Mouse (Mus musculus): ENCODE measurements at regions not wholly inside any gene's neighbourhood (a gene's known extent, or its start where the extent isn't known, plus 50 kb on each side); places are given as distances from the start of the nearest gene placed in this dataset.

GRCm38 (mm10) chr1:185598514-185598913 lies 143.9 kb downstream of the Slc30a10 start:
- H3K27ac ChIP-seq (ENCODE audit: insufficient read depth, low read depth, low read length) = no peak overlapping the region
- no peaks in the 10 kb centered on the region for H3K36me3 ChIP-seq (ENCODE audit: control insufficient read depth, insufficient read depth, low read length)
- H3K4me3 ChIP-seq (ENCODE audit: insufficient read depth, low read depth, low read length) = no peak overlapping the region
- TF ChIP-seq CTCF (conservative IDR thresholded peaks at IDR 0.05; ENCODE audit: insufficient read depth, insufficient read length, low read depth, low read length) (no peak), POLR2A (IDR thresholded peaks at IDR 0.05; ENCODE audit: low read depth, low read length) (no peak)
- H3K4me1 ChIP-seq (ENCODE audit: control insufficient read depth, insufficient read depth, low read length) = no peaks in the 10 kb centered on the region
- WGBS = 35% methylated on average over 7 of the region's 7 CpGs
- no peaks in the 10 kb centered on the region; the same call in 1 of the 2 replicates for H3K27me3 ChIP-seq (replicated peaks; ENCODE audit: control insufficient read depth, insufficient read depth, low read length)
- no peak for DNase-seq

DNA sequence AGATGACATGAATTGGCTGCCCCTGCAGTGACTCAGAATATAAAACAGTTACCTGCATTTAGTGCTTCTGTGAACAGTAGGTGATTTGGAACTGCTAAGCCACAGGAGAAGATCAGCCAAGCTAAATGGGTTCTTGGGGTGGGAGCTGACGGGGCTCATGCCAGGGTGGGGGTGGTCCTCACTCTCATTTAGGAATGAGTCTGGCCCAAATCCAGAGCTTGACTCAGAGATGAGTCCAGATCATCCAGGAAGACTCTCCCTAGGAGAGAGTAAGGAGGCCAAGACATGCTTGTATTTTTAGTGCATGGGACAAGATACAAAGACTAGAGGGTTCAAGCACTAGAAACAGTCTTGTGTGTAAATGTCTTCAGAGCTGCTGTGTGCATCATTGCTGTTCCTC lies 146.5 kb downstream of the Slc30a10 start:
- no peaks in the 10 kb centered on the region for H3K27me3 ChIP-seq (replicated peaks; ENCODE audit: control insufficient read depth, insufficient read depth, low read length)
- no peak overlapping the region for H3K4me3 ChIP-seq (ENCODE audit: insufficient read depth, low read depth, low read length)
- no peak for DNase-seq
- WGBS = 94% methylated on average over 1 of the region's 1 CpGs
- H3K36me3 ChIP-seq (ENCODE audit: control insufficient read depth, insufficient read depth, low read length) = no peaks in the 10 kb centered on the region
- H3K27ac ChIP-seq (ENCODE audit: insufficient read depth, low read depth, low read length) = no peak overlapping the region
- TF ChIP-seq POLR2A (IDR thresholded peaks at IDR 0.05; ENCODE audit: low read depth, low read length) (no peak), CTCF (conservative IDR thresholded peaks at IDR 0.05; ENCODE audit: insufficient read depth, insufficient read length, low read depth, low read length) (no peak)
- no peaks in the 10 kb centered on the region for H3K4me1 ChIP-seq (ENCODE audit: control insufficient read depth, insufficient read depth, low read length)

DNA sequence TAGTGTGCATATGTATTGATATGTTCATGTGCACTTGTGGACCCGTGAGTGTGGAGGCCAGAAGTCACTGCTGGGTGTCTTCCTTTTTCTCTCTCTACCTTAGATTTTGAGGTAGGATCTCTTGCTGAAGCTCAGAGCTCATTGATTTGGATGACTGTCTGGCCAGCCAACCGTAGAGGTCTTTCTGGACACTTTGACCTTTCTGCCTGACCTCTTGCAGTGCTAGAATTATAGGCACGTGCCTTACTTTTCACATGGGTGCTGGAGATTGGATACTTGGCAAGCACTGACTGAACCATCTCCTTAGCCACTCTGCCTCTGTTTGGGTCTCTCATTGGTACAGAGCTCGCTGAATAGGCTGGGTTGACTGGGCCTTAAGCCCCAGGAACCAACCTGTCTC lies 151.3 kb downstream of the Slc30a10 start:
- Histone ChIP-seq H3K4me3 (ENCODE audit: insufficient read depth, low read depth, low read length) (no peak overlapping the region), H3K36me3 (ENCODE audit: control insufficient read depth, insufficient read depth, low read length) (no peaks in the 10 kb centered on the region), H3K27ac (ENCODE audit: insufficient read depth, low read depth, low read length) (no peak overlapping the region), H3K4me1 (ENCODE audit: control insufficient read depth, insufficient read depth, low read length) (peaks cover 7% of the 10 kb centered on the region; the same call in 1 of the 2 replicates), H3K27me3 (replicated peaks; ENCODE audit: control insufficient read depth, insufficient read depth, low read length) (no peaks in the 10 kb centered on the region)
- WGBS = 59% methylated on average over 4 of the region's 4 CpGs
- DNase-seq = peak; percentile 56
- TF ChIP-seq CTCF (conservative IDR thresholded peaks at IDR 0.05; ENCODE audit: insufficient read depth, insufficient read length, low read depth, low read length) = no peak

DNA sequence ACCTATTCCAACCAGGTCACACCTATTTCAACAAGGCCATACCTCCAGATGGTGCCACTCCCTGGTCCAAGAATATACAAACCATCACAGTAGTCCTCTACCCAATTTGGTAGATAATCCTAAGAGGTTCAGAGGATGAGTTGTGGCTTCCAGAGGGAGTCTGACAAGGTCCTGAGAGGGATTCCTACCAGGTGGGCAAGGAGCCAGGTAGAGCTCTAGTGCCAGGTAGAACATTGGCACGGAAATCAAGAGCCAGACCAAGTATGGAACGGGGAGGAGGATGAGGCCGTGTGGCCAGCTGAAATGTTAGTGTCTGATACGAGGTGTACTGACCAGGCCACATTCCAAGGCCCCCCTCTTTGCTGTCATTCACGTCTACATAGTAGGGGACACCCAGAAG lies 153.0 kb downstream of the Slc30a10 start:
- H3K36me3 ChIP-seq (ENCODE audit: control insufficient read depth, insufficient read depth, low read length) = no peaks in the 10 kb centered on the region
- no peak overlapping the region for H3K4me3 ChIP-seq (ENCODE audit: insufficient read depth, low read depth, low read length)
- TF ChIP-seq POLR2A (IDR thresholded peaks at IDR 0.05; ENCODE audit: low read depth, low read length) = no peak
- TF ChIP-seq CTCF (conservative IDR thresholded peaks at IDR 0.05; ENCODE audit: insufficient read depth, insufficient read length, low read depth, low read length) = no peak
- no peaks in the 10 kb centered on the region for H3K27me3 ChIP-seq (replicated peaks; ENCODE audit: control insufficient read depth, insufficient read depth, low read length)
- H3K27ac ChIP-seq (ENCODE audit: insufficient read depth, low read depth, low read length) = no peak overlapping the region
- peaks cover 7% of the 10 kb centered on the region; the same call in 1 of the 2 replicates for H3K4me1 ChIP-seq (ENCODE audit: control insufficient read depth, insufficient read depth, low read length)
- WGBS = 66% methylated on average over 5 of the region's 5 CpGs
- DNase-seq = peak; percentile 36

DNA sequence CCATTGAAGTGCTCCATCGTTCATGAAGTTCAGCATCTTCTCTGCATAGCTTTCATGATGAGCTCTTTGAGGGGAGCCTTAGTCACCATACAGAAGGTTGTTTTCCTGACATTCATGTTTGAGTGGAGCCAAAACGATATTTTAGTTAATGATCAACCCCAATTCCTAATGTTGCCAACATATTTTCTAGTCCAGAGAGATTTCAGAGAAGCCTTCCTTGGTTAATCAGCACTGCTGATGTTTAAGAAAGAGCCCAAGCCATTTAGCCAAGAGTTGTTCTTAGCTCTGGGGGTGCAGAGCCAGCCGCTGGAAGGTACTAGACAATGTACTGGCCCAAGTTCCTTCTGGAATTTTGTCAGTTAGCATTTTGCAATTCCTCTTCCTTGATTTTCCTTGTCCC lies 153.8 kb downstream of the Slc30a10 start:
- peak; percentile 63 for DNase-seq
- Histone ChIP-seq H3K4me3 (ENCODE audit: insufficient read depth, low read depth, low read length) (no peak overlapping the region), H3K36me3 (ENCODE audit: control insufficient read depth, insufficient read depth, low read length) (no peaks in the 10 kb centered on the region), H3K27ac (ENCODE audit: insufficient read depth, low read depth, low read length) (no peak overlapping the region), H3K27me3 (replicated peaks; ENCODE audit: control insufficient read depth, insufficient read depth, low read length) (no peaks in the 10 kb centered on the region), H3K4me1 (ENCODE audit: control insufficient read depth, insufficient read depth, low read length) (peaks cover 7% of the 10 kb centered on the region; the same call in 1 of the 2 replicates)
- 41% methylated on average over 3 of the region's 3 CpGs for WGBS
- no peak for TF ChIP-seq CTCF (conservative IDR thresholded peaks at IDR 0.05; ENCODE audit: insufficient read depth, insufficient read length, low read depth, low read length)
- no peak for TF ChIP-seq POLR2A (IDR thresholded peaks at IDR 0.05; ENCODE audit: low read depth, low read length)

DNA sequence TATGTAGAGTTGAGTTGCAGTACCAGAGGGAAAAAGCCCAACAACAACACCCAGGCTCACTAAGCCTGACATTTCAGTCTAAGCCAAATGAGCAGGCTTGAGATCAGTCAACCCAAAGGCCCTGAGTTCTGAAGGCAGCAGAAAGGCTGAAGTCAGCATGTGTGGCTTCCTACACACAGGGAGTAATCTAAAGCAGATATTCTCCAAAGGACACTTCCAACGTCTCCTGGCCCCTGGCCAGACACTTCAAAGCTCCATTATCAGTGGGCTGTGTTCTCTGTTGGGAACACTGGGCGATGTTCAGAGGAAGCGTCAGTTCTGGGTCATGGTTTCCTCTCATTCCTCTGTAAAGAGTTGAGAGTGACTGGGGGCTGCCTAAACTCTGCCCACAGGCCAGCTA lies 155.9 kb downstream of the Slc30a10 start:
- 51% methylated on average over 3 of the region's 3 CpGs for WGBS
- Histone ChIP-seq H3K36me3 (ENCODE audit: control insufficient read depth, insufficient read depth, low read length) (no peaks in the 10 kb centered on the region), H3K27me3 (replicated peaks; ENCODE audit: control insufficient read depth, insufficient read depth, low read length) (no peaks in the 10 kb centered on the region), H3K27ac (ENCODE audit: insufficient read depth, low read depth, low read length) (no peak overlapping the region), H3K4me3 (ENCODE audit: insufficient read depth, low read depth, low read length) (no peak overlapping the region), H3K4me1 (ENCODE audit: control insufficient read depth, insufficient read depth, low read length) (peaks cover 7% of the 10 kb centered on the region; the same call in 1 of the 2 replicates)
- DNase-seq = no peak
- TF ChIP-seq POLR2A (IDR thresholded peaks at IDR 0.05; ENCODE audit: low read depth, low read length) (no peak), CTCF (conservative IDR thresholded peaks at IDR 0.05; ENCODE audit: insufficient read depth, insufficient read length, low read depth, low read length) (no peak)

GRCm38 (mm10) chr1:185615819-185616429 lies 161.3 kb downstream of the Slc30a10 start:
- H3K27me3 ChIP-seq (replicated peaks; ENCODE audit: control insufficient read depth, insufficient read depth, low read length) = no peaks in the 10 kb centered on the region
- H3K27ac ChIP-seq (ENCODE audit: insufficient read depth, low read depth, low read length) = no peak overlapping the region
- no peaks in the 10 kb centered on the region for H3K4me1 ChIP-seq (ENCODE audit: control insufficient read depth, insufficient read depth, low read length)
- 56% methylated on average over 10 of the region's 10 CpGs for WGBS
- H3K36me3 ChIP-seq (ENCODE audit: control insufficient read depth, insufficient read depth, low read length) = no peaks in the 10 kb centered on the region
- no peak for DNase-seq
- no peak overlapping the region for H3K4me3 ChIP-seq (ENCODE audit: insufficient read depth, low read depth, low read length)
- TF ChIP-seq POLR2A (IDR thresholded peaks at IDR 0.05; ENCODE audit: low read depth, low read length) = no peak
- TF ChIP-seq CTCF (conservative IDR thresholded peaks at IDR 0.05; ENCODE audit: insufficient read depth, insufficient read length, low read depth, low read length) = no peak

All from kidney, adult 2 months (tissue).